Mouse (Mus musculus): ENCODE measurements around the gene Asb17. TPM values are rescaled to one million over a fixed set of nuclear protein-coding genes. Genes with fewer than 3 reads are reported as not detected.
A peak's percentile ranks its signal among the peaks of the same experiment; 100 is the strongest.
"Not testable (repeated sequence)": the region's sequence is repeated elsewhere in the genome, so short reads cannot be mapped to it uniquely, and the experiment has no call there.

The Asb17 gene
- polyA plus RNA-seq, 1 experiment from 2014 or later: 2.0 TPM

DNA sequence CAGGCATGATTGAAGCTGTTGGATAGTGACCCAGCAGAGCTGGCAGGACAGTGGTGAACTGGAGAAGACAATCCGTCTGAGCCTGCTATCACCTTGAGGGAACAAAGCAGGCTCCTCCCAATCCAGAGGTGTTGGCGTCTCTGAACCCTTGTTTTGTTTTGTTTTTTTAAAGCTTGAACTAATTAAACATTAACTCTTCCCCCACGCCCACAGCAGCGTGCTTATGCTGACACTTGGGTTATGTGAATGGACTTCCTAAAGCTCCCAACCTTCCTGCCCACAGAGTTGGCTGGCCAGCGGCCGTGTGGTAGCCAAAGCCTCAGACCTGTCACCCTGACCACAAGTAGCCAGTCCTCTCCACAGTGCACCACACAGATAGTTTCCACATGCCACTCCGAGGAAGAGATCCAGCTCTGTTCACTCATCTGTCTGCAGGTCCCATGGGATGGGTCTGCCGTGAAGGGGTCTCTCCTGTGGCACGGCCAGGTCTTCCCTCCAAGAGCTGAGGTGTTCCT, 26.6 kb upstream of the Asb17 start:
- Histone ChIP-seq H3K27ac (no peak overlapping the region), H3K9me3 (no peaks in the 10 kb centered on the region), H3K4me3 (no peak overlapping the region), H3K27me3 (ENCODE audit: insufficient read depth, poor library complexity, severe bottlenecking) (peaks cover 7% of the 10 kb centered on the region; the same call in 1 of the 2 replicates), H3K36me3 (no peaks in the 10 kb centered on the region), H3K4me1 (0 out of 2 replicates have a peak, but pooled peaks cover 7% of the 10 kb centered on the region)
- no peak for DNase-seq (ENCODE audit: low spot score)
- WGBS: 79% methylated on average over 9 of the region's 9 CpGs

DNA sequence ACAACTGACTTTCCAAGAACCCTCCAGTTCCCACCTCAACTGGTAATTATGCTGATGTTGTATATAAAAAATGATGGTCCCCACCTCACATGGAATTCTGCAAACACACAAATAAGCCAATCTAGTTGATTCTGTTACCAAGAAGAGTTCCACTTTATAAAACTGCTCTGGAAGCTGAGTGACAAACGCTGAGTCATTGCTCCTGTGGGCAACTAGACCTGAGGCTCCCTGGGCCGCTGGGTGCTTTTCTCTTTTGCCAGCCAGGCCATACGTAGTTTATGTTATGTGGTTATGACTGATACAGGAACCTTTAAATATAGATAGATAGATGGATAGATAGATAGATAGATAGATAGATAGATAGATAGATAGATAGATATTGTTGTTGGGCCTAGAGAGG, 25.3 kb upstream of the Asb17 start:
- H3K4me3 ChIP-seq: no peak overlapping the region
- WGBS: 92% methylated on average over 3 of the region's 3 CpGs
- no peak for DNase-seq (ENCODE audit: low spot score)
- H3K27ac ChIP-seq: no peak overlapping the region
- H3K4me1 ChIP-seq: peaks cover 10% of the 10 kb centered on the region; the same call in 1 of the 2 replicates
- H3K27me3 ChIP-seq (ENCODE audit: insufficient read depth, poor library complexity, severe bottlenecking): peaks cover 7% of the 10 kb centered on the region; the same call in 1 of the 2 replicates
- no peaks in the 10 kb centered on the region for H3K36me3 ChIP-seq
- no peaks in the 10 kb centered on the region for H3K9me3 ChIP-seq

DNA sequence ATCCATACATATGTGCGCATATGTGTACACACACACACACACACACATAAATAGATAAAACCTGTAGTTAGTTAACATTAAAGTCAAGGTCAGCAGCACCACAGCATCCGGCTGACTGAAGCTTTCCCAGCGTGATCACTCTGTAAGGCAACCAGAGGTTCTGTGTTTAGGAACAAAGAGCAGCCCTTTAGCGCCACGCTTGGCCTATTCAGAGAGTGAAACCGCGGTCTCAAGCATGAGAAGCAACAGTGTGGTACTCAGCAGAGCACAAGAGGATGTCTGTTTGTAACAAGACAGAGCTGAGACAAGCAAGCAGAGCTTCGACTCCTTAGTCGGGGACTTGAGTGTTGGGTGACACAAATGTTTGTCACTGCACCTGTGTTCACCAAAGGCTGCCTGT, 24.6 kb upstream of the Asb17 start:
- 88% methylated on average over 9 of the region's 9 CpGs for WGBS
- Histone ChIP-seq H3K27ac (no peak overlapping the region), H3K4me3 (no peak overlapping the region), H3K27me3 (ENCODE audit: insufficient read depth, poor library complexity, severe bottlenecking) (peaks cover 7% of the 10 kb centered on the region; the same call in 1 of the 2 replicates), H3K4me1 (peaks cover 10% of the 10 kb centered on the region; the same call in 1 of the 2 replicates), H3K36me3 (no peaks in the 10 kb centered on the region), H3K9me3 (no peaks in the 10 kb centered on the region)
- DNase-seq (ENCODE audit: low spot score): no peak

DNA sequence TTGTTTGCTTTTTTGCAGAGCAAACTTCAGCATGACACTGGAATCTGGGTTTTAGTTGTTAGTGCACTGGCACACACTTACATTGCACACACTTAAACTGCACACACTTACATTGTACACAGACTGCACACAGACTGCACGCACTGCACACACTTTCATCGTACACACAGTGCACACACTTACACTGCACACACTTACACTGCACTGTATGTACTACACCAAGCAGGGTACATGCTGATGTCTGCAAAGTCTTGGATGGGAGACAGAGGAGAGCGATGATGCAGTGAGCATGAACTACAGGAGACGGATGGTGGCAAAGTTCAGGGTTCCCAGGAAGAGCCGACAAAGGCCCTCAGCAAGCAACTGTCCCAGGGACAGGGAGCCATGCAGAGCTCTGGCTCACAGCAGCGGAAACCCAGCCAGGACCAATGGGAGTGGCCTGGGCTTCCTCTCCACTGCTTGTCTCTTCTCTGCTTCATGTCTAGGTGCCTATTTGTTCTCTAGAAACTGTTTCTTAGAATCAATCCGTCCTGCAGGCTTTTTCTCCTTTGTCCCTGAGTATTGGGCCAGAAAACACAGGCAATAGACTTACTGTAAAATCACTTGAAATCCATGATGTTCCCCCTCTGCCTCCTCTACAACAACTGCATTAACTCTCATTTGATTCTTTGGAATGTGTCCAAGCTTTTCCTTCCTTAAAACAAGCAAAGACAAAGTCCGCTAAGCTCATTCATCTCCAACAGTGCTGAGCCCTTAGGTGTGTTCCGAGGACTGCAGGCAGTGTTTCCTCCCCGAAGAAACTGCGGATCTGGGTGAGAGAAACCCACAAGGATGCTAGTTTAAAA, 20.1 kb upstream of the Asb17 start:
- Histone ChIP-seq H3K9me3 (no peaks in the 10 kb centered on the region), H3K27ac (no peak overlapping the region), H3K36me3 (no peaks in the 10 kb centered on the region), H3K4me3 (no peak overlapping the region), H3K4me1 (peaks cover 3% of the 10 kb centered on the region; the same call in 1 of the 2 replicates), H3K27me3 (ENCODE audit: insufficient read depth, poor library complexity, severe bottlenecking) (0 out of 2 replicates have a peak, but pooled peaks cover 4% of the 10 kb centered on the region)
- WGBS: 74% methylated on average over 11 of the region's 11 CpGs
- DNase-seq (ENCODE audit: low spot score): no peak

DNA sequence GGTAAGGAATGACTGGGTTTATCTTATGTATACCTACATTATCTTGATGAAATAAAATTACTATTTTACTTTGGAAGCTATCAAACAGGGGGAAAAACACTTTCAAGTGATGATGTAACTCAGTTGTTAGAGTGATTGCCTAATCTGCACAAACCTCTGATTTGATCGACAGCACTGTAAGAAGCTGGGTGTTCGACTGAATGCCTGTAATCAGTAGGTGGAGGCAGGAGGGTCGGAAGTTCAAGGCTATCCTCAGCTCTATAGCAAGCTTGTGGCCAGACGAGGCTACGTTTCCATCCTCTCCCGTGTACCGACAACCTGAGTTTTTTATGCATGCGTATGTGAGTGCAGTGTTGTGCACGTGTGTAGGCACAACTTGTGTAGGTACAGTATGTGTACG, 18.8 kb upstream of the Asb17 start:
- 83% methylated on average over 10 of the region's 10 CpGs for WGBS
- Histone ChIP-seq H3K27me3 (ENCODE audit: insufficient read depth, poor library complexity, severe bottlenecking) (no peaks in the 10 kb centered on the region), H3K36me3 (no peaks in the 10 kb centered on the region), H3K9me3 (no peaks in the 10 kb centered on the region), H3K4me1 (peaks cover 3% of the 10 kb centered on the region; the same call in 1 of the 2 replicates), H3K27ac (no peak overlapping the region), H3K4me3 (no peak overlapping the region)
- DNase-seq (ENCODE audit: low spot score): no peak

DNA sequence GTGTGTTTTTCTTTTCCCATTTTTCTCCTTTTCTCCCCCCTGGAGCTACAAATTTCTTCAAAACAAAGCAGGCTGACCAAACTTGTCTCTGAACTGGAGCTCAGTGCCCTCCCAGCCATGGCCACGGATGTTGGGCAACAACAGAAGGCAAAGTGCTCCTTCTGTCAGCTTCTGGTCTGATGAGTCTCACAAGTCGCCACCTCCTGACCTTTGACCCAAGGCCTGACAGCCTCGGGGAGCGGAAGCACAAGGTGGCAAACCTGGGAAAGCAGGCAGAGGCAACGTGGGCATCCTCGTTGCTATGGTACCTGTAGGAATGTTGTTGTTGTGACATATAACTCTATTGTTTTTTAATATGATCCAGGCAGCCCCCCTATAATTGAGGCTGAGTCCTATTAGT, 17.4 kb upstream of the Asb17 start:
- no peak for DNase-seq (ENCODE audit: low spot score)
- H3K36me3 ChIP-seq: no peaks in the 10 kb centered on the region
- peaks cover 8% of the 10 kb centered on the region; the same call in 1 of the 2 replicates for H3K4me1 ChIP-seq
- 51% methylated on average over 6 of the region's 6 CpGs for WGBS
- H3K9me3 ChIP-seq: no peaks in the 10 kb centered on the region
- no peak overlapping the region for H3K4me3 ChIP-seq
- H3K27ac ChIP-seq: no peak overlapping the region
- 0 out of 2 replicates have a peak, but pooled peaks cover 2% of the 10 kb centered on the region for H3K27me3 ChIP-seq (ENCODE audit: insufficient read depth, poor library complexity, severe bottlenecking)

DNA sequence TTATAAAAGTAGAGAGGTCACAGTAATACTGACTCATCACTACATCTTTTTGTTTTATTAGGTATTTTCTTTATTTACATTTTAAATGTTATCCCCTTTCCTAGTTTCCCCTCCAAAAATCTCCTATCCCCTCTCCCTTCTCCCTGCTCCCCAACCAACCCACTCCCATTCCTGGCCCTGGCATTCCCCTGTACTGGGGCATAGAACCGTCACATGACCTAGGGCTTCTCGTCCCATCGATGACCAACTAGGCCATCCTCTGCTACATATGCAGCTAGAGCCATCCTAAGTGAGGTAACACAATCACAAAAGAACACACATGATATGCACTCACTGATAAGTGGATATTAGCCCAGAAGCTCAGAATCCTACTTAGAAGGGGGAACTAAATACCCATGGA, 14.2 kb upstream of the Asb17 start:
- not testable (repeated sequence) for H3K27ac ChIP-seq; H3K36me3 ChIP-seq; H3K4me3 ChIP-seq; DNase-seq (ENCODE audit: low spot score); H3K9me3 ChIP-seq
- WGBS: 89% methylated on average over 3 of the region's 3 CpGs
- Histone ChIP-seq H3K4me1 (peaks cover 17% of the 10 kb centered on the region), H3K27me3 (ENCODE audit: insufficient read depth, poor library complexity, severe bottlenecking) (peaks cover 10% of the 10 kb centered on the region)

DNA sequence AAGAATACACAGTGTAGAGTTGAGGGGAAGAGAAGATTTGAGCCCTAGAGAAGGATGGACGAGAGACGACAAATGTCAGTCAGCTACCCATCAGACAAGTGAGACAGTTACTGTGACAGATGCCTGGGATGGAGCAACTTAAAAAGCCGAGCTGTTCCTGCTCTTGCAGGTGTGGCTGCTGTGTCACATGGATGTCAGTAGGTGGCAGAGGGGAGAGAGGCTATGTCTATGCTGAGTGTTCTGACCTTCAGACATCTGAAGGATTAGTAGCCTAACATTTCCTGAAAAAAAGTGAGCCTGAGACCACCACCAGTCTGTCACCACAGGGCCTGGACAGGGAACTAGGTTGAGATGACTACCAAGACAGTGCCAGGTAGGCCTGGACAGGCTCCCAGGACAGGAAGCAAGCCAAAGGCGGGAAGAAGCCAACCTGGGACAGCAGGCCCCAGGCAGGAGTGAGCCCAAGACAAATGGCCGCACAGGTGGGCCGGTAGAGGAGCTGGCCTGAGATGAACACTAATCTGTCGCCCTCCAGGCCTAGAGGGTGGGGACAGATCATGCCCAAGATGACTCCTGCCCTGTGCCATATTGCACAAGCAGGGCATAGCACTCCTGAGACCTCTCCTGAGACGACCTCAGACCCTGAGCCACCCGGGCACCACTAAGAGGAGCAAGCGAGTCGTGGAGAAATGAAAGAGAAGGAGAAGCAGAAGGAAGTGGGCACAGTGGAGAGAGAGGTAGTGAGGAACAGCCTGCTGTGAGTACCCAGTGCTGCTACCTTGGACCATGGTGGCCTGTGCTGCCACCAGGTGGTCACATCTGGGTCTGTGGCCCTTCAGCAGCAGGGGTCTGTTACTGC, 12.8 kb upstream of the Asb17 start:
- peak overlapping the region; percentile 83 for H3K27ac ChIP-seq
- no peaks in the 10 kb centered on the region for H3K36me3 ChIP-seq
- peaks cover 10% of the 10 kb centered on the region for H3K27me3 ChIP-seq (ENCODE audit: insufficient read depth, poor library complexity, severe bottlenecking)
- peaks cover 17% of the 10 kb centered on the region for H3K4me1 ChIP-seq
- no peak overlapping the region for H3K4me3 ChIP-seq
- H3K9me3 ChIP-seq: no peaks in the 10 kb centered on the region
- 78% methylated on average over 11 of the region's 11 CpGs for WGBS
- no peak for DNase-seq (ENCODE audit: low spot score)

DNA sequence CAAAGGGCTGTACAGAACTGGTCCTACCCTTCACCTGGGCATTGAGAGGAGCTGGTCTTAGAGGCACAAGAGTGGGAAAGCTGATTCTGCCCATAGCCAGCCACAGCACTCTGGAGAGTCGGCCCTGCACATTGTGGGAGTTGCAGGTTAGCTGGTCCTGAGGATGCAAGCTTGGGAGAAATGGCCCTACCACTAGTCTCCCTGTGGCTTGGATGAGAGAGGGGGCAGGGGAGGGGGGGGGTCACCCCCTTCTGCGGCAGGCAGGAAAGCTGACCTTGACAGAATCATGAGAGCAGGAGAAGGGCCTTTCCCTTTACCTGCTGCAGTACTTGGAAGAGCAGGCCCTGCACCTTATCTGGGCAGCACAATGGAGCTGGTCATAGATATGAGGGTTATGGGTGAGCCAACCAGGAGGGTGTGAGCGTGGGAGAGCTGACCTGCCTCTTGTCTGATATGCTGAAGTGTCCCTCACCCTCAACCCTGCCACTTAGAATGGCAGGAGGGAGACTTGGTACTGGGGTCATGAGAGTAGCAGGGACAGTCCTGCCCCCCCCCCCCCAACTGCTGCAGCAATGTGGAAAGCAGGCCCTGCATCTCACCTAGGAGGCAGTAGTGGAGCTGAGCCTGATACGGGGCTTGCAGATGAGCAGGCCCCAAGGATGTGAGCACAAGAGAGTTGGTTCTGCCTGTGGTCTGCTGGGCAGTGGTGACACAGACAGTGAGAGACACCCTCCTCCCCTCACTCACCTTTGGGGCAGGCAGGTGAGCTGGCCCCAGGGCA, 11.9 kb upstream of the Asb17 start:
- peak; percentile 94 for DNase-seq (ENCODE audit: low spot score)
- H3K27me3 ChIP-seq (ENCODE audit: insufficient read depth, poor library complexity, severe bottlenecking): peaks cover 10% of the 10 kb centered on the region
- no peaks in the 10 kb centered on the region for H3K36me3 ChIP-seq
- H3K9me3 ChIP-seq: no peaks in the 10 kb centered on the region
- H3K4me1 ChIP-seq: peaks cover 17% of the 10 kb centered on the region
- no peak overlapping the region for H3K4me3 ChIP-seq
- 58% methylated on average over 4 of the region's 4 CpGs for WGBS
- H3K27ac ChIP-seq: peak overlapping the region; percentile 83

DNA sequence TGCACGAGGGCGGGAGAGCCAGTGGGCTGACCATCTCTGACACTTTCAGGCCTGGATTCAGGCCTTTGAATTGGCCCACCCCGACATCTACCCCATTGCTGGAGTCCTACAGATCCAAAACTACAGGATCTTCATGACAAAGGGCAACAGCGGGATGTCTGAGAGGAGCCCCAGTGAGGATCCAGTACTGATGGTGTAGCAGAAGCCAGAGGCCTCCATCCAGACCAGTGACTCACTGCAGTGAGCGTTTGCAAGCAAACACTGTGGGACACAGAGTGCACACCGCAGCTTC, 11.4 kb upstream of the Asb17 start:
- peaks cover 17% of the 10 kb centered on the region for H3K4me1 ChIP-seq
- H3K27ac ChIP-seq: peak overlapping the region; percentile 70
- DNase-seq (ENCODE audit: low spot score): peak; percentile 71
- no peak overlapping the region for H3K4me3 ChIP-seq
- no peaks in the 10 kb centered on the region for H3K36me3 ChIP-seq
- WGBS: 62% methylated on average over 6 of the region's 6 CpGs
- no peaks in the 10 kb centered on the region for H3K9me3 ChIP-seq
- peaks cover 10% of the 10 kb centered on the region for H3K27me3 ChIP-seq (ENCODE audit: insufficient read depth, poor library complexity, severe bottlenecking)

DNA sequence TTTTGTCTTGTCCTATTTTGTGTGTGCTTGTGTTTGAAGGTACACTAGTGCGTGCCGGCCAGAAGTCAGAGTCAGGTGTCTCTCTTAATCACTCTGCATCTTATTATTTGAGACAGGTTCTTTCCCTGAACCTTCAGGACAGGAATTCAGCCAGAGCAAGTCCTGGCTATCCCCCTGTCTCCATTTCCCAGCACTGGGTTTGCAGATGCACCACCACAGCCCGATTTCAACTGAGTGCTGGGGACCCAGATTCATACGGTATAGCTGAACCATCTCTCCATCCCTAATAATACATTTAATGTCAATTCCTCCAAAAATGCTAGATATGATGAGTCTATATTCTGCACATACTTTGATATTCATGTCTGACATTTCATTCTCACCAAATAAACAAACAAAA, 9.9 kb upstream of the Asb17 start:
- Histone ChIP-seq H3K27ac (no peak overlapping the region), H3K27me3 (ENCODE audit: insufficient read depth, poor library complexity, severe bottlenecking) (peaks cover 14% of the 10 kb centered on the region), H3K9me3 (no peaks in the 10 kb centered on the region), H3K4me1 (peaks cover 17% of the 10 kb centered on the region), H3K4me3 (no peak overlapping the region), H3K36me3 (no peaks in the 10 kb centered on the region)
- whole genome bisulfite sequencing: 87% methylated on average over 4 of the region's 4 CpGs
- peak; percentile 68 for DNase-seq (ENCODE audit: low spot score)

DNA sequence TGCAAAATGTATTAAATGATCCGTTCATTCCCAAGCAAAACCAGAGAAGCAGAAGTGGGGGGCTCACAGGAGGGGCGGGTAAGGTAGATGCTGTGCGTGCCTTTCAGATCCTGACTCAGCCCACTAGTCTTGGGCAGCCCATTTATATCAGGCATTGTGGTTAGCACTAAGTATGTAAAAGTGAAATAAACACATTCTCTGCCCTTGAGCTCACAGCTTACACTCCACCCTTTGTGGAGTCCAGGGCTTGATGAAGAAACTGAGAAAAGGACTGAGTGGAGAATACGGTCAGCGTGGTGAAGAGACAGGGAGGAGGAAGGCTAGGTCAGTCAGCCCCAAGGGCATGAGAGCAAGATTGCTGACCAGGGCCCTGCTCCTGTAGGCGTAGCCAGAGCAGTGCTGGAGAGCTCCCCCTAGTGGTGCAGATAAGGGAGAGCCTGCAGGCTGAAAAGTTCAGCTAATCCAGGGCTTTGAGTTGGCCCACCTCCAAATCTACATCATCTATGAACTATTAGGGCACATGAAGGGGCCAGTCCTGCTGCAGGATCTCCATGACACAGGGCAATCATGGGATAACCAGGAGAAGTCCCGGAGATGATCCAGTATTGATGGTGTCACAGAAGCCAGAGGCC, 8.4 kb upstream of the Asb17 start:
- Histone ChIP-seq H3K36me3 (no peaks in the 10 kb centered on the region), H3K4me1 (peaks cover 17% of the 10 kb centered on the region), H3K4me3 (no peak overlapping the region), H3K27me3 (ENCODE audit: insufficient read depth, poor library complexity, severe bottlenecking) (peaks cover 14% of the 10 kb centered on the region), H3K27ac (peak overlapping the region; percentile 62), H3K9me3 (no peaks in the 10 kb centered on the region)
- 55% methylated on average over 7 of the region's 7 CpGs for WGBS
- DNase-seq (ENCODE audit: low spot score): peak; percentile 92
